Mouse (Mus musculus): ENCODE measurements at regions not wholly inside any gene's neighbourhood (a gene's known extent, or its start where the extent isn't known, plus 50 kb on each side); places are given as distances from the start of the nearest gene placed in this dataset.
A peak's percentile ranks its signal among the peaks of the same experiment; 100 is the strongest.

DNA sequence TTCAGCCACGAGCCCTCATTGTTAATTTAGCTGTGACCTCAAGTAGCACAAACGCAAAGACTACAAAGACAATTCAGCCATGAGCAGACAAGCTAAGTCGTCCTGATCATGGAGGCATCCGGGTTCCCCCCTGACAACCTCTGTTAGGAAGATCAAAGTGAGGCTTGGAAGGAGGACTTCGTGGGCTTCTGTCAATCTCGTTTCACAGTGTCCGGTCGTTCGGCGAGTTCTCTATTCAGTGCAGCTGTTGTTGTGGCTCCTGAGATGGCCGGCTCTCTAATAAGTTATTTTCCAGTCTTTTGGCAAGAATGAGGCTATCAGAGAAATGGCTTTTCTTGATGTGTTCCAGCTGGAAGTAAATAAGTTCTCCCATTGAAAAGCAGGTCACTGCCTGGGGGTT is 133.7 kb upstream of the Map3k7 start:
- no peak for DNase-seq (ENCODE audit: low spot score)

DNA sequence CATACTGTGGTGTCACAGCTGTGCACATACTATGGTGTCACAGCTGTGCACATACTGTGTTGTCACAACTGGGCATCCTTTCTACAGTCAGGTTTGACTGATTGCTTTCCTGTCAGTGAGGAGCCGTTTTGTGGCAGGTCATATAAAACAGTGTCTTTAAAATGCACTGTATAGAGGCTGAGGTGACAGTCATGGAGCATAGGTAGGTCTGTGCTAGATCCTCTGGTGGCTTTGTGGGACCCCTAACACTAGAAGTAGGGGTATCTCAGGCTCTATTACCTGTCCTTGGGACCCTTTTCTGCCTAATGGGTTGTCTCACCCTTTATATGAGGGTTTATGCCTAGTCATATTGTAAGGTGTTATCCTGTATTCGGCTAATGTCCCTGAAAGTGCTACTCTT is 132.4 kb upstream of the Map3k7 start:
- no peak for DNase-seq (ENCODE audit: low spot score)

DNA sequence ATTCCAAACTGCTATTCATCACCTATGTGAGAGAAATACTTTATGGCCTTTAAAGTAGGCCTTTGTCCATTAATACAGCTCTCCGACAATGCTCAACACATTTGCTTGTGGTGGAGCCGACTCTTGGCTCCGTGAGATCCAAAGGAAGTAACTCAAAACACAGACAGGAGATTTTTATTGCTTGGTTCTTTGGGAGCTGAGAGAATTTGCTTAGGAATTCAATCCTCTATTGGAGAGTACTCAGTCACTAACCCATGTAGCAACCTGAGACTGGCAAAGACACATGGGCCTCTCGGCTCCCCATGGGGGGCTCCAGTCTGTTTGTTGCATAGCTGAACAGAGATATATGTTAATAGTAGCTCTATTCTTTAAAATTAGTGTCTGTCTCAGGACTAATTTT is 130.1 kb upstream of the Map3k7 start:
- DNase-seq (ENCODE audit: low spot score), result no peak

DNA sequence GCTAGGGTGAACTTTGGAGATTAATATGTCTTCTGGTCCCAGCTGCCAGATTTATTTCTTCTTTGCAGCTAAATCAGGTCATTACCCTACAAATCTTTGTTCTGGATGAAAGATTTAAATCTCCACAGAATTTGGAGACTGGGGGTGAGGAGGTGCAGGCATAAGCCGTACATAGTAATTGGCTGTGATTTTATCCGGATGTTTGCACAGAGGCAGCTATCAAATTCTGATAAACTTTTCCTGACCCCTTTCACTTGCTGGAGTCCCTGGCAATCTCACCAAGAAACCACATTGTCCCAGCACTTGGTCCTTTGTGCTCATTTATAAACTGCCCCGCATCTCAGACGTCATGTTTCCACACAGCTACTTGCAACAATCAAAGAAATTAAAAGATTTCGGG is 128.8 kb upstream of the Map3k7 start:
- no peak for DNase-seq (ENCODE audit: low spot score)

DNA sequence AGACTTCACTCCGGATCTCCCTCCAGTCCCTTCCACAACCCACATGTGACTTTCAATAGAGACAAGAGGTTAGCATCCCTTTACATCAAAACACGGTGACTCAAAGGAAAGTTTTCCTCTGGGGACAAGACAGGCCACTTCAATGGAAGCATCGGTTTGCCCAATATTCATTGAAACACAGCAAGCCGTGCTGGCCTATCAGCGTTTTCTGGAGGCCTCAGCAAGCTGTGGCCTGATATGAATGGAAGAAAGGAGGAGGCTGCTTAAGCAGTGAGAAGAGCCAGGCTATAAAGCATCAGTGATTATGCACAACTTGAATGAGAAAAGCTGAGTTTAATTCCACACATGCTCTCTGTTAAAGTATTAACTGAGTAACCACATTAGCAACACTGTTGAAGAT is 125.3 kb upstream of the Map3k7 start:
- no peak for DNase-seq (ENCODE audit: low spot score)

DNA sequence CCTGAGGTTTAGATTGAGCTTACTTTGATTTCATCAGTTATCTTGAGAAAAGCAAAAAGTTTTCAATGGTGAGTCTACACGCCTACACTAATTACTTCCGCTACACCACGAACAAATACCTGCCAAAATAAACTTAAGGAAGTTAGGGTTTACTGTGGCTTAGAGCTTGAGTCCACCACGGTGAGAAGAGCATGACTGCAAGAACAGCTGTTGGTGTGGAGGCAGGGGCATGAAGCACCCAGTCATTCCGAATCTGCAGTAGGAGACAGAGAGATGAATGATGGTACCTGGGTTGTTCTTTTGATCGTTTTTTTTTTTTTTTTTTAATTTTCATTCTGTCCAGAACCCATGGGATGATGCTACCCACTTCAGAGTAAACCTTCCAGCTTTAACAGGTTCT is 114.1 kb upstream of the Map3k7 start:
- DNase-seq (ENCODE audit: low spot score), result no peak

DNA sequence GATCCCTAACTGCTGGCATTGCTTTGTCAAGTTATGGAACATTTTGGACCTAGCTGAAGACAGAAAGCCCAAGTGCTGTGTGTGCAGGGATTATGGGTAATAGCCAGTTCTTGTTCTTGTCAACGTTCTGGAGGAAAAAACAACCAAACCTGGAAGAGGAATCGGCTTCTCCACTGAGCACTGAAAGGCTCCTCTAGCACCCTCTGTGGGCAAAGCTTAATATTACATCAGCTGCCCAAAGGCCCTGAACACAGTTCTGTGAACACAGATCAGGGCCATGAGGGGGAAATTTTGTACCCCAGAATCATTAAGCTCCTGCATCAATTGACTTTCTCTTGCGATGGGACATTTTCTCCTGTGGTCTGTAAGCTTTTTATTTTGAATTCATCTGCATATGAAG is 112.9 kb upstream of the Map3k7 start:
- no peak for DNase-seq (ENCODE audit: low spot score)

DNA sequence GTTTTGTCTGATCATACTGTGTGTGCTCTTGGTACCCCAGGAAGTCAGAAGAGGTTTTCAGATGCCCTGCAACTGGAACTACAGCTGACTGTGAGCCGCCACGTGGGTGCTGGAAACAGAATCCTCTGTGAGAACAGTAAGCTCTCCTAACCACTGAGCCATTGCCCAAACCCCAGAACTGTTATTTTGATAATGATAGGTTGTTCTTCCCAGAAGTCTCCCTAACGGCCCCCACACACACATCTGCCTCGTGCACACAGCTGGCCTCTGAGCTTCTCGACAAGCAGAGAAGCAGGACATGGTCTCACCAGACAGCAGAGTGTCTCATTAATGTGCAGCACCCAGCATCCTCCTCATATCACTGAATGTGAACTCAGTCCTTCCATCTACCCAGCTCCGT is 110.0 kb upstream of the Map3k7 start:
- DNase-seq (ENCODE audit: low spot score), result no peak

DNA sequence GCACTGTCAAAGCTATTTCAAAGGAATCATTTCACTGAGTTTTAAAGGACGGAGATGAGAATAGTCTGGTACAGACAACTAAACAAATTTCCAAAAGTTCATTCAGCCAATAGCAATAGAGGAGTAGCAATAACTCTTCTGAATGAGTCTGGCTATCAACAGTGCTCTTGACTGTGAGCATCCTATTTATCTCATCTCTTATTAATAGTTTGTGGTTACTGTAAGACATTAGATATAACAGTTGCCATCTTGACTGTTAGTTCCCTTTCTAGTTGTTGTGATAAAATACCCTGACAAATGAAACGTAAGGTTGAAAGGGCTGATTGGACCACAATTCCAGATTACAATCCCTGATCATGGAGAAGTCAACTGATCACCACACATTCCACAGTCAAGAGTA is 103.5 kb upstream of the Map3k7 start:
- no peak for DNase-seq (ENCODE audit: low spot score)

DNA sequence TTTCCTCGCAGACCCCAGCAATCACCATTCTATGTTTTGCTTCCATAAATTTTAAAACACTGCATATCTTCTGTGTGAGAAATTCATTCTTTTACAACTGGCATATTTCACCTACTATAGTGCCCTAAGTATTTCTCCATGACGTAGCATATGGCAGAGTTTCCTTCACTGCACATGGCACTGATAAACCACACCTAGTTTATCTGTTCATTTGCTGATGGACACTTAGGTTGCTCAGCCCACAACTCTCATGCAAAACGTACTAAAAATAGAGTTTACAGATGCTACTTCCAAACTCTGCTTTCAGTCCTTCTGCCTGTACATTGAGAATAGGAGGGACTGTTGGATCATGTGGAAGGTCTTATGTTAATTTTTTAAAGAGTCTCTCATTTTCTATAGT is 102.7 kb upstream of the Map3k7 start:
- no peak for DNase-seq (ENCODE audit: low spot score)

DNA sequence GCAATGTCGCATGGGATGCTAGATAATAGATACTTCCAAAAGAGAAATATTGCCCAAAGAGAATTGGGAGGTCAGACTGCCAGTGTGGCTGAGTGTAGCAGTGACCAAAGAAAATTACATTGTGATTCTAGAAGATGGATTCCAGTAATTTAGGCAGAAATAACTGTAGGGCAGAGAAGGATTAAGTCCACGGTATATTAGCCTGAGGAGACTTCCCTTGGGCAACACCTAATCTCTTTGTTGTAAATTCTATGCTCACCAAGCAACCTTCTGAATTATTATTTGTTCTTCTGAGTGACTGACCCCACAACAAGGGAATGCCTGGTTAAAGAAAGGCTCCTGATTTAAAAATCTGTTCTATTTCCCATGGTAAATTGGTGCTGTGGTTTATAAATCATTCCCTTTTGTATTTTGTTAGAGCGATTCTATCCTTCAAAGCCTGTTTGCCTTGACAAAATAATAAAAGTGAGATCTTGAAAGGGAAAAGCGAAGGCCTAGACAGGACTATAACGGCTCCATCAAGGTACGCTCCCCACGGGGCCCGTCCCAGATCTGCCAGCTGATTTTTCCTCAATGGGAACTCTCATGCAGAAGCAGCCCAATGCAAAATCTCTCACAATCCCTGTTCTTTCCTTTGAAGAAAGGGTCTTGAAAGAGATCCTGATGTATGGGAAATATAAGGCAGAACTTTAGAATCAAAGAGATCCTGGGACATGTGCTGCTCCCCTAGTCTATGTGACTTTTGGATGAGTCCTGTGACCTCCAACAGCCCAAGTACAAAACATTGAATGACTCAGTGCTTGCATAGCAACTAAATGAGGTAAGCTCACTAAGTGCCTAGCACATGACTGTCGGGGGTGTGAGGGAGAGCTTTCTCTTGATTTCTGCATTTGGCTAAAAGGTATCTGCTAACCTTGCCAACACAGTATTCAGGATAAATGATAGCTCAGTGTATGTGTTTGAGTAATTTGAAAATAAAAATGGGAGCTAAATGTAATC is 90.6 kb upstream of the Map3k7 start:
- DNase-seq (ENCODE audit: low spot score), result no peak

DNA sequence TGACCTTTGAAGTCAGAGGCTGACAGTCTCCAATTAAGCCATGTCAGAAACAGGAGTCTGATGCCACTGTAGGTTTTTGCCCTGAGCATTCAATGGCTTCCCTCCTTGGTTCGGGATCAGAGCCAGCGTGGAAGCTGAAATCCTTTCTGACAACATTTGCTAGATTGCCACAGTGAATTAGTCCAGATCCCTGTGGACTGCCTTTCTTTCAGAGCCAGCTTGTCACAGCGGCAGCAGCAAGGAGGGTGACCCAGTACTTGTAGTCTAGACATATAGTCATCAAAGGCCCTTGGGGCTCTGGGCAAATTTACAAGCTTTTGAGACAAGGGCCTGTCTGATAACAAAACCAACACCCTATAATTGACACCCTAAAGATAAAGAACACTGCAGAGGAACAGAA is 86.5 kb upstream of the Map3k7 start:
- no peak for DNase-seq (ENCODE audit: low spot score)

DNA sequence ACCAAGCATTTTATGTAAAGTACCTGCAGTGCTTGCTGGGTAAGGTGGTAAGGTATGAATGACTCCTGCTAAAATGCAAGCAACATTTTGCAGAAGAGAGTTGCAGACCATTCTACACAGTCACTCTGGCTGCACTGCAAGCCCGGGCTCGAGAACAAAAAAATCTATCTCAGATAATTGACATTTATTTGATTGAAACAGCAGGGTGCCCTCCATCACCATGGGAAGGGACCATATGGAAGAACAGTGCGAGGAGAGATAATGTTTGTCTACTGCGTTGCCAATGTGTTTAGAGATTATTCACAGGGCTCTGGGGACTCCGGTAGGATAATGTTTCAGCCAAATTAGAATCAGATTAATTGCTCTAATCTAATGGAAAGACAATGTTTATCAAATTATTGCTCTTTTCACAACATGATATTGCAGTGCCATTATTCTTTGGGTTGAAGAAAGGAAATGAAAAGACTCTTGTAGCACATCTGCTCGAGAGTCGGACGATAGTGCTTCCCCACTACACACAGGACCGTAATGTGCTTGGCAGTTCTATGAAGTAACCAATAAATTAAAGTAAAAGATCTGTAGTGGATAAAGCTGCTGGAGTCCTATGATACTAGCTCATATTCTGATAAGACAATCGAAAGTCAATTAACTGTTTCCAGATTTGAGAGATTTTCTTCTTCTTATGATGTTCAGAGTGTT is 85.3 kb upstream of the Map3k7 start:
- DNase-seq (ENCODE audit: low spot score), result peak; percentile 6

DNA sequence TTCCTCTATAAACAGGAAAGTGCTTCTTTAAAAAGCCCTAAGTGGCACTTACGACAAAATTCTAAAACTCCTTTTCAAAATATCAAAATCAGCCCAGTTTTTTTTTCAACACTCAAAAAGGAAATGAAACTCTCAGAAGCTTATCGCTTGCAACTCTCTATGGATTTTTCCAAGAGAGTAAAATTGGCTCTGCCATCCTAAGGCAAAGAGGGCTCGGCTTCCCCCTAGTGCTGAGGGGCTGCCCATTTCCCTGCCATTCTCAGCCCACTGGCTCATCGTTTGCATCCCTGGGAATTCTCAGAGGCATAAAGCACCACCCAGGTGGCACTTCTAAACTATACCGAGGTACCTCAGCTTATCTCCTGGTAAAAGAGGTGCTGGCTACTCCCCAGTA is 84.7 kb upstream of the Map3k7 start:
- no peak for DNase-seq (ENCODE audit: low spot score)

DNA sequence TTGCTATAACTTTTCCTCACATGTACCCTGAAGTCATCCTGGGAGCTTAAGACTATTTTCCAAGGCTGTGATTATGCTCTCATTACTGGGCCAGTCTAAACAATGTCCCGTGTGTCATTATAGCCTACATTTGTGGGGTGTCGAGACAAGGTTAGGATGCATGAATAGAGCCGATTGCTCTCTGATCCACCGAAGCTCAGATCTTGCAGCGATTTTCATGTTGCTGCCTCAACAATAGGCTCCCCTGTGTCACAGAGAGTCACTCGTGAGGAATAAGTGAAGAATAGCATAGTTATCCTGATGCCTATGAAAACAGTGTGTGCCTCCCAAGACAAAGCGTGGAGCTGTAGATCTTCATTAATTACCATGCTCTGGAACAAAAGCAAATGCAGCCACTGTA is 83.7 kb upstream of the Map3k7 start:
- no peak for DNase-seq (ENCODE audit: low spot score)

DNA sequence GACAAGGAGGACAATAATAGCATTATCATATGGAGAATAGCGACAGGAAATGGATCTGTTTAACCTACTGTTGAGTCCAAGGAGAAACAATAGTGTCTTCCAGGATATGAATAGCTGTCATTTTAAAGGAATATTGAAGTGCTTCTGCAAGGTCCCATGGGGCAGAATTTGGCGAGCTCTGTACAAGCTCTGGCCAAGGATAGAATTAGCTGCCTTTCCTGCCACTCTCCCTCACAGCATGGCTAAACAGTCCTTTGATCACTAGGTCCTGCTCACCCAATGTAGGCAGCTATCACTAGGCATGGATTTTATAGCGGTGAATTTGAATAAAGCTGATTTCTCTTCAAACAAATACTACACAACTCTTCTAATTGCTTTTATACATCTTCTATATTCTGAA is 74.2 kb upstream of the Map3k7 start:
- DNase-seq (ENCODE audit: low spot score), result no peak

DNA sequence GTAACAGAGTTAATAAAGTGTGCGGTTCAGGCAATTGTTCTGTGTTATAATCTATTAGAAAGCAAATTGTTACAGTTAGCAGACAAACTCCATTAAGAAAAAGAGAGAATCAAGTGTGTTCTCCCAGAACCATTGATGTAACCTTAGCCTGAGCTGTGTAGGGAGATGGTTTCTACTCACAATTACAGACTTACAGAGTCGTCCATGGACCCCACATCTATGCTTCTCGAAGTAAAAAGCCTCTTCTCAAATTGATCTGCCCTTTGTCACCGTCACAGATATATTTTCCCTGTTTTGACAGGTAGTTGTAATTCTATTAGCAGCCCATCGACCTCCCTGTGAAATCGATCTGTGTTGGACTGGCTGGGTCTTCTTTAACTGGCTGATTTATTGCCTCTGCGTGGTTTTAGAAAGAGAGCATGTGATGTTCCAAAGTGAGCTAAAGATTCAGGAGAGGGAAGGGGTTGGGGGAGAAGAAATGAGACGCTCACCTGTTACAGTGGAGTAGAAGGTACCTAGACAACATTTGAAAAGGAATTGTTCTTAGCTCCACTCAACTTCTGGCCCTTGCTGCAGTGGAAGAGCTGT is 54.7 kb upstream of the Map3k7 start:
- DNase-seq (ENCODE audit: low spot score), result no peak
